Mouse (Mus musculus) G1E (cell line): ENCODE data around the gene Klhl6.

Source experiments
- CTCF ChIP-seq: IDR thresholded peaks from 2 replicates; pipeline ENCODE4 v1.5.1; 2012; ENCODE audit warnings: low read depth, low read length, inconsistent platforms, mixed read lengths
- GATA2 ChIP-seq: IDR thresholded peaks from 2 replicates; pipeline ENCODE4 v1.6.1; 2012; ENCODE audit warnings: low read depth, low read length, inconsistent platforms, borderline replicate concordance
- POLR2AphosphoS5 ChIP-seq: IDR thresholded peaks from 2 replicates; pipeline ENCODE4 v1.6.1; 2012; ENCODE audit warnings: low read depth, low read length, inconsistent platforms; ENCODE audit not compliant: insufficient replicate concordance
- TAL1 ChIP-seq: conservative IDR thresholded peaks from 2 replicates; pipeline ENCODE4 v1.6.1; 2012; ENCODE audit warnings: low read depth, low read length, inconsistent platforms, mixed read lengths

GRCm38 (mm10) chr16:19961070-19961469, 21.8 kb downstream of the Klhl6 start:
- TF ChIP-seq TAL1 = no peak
- no peak for TF ChIP-seq CTCF
- no peak for TF ChIP-seq POLR2AphosphoS5
- no peak for TF ChIP-seq GATA2
